Mouse (Mus musculus) right cerebral cortex, postnatal 25 days (tissue): ENCODE results near the gene Tubb4b.

ENCODE experiments used
- DNase-seq: peaks from one replicate; pipeline ENCODE4 v3.0.0; 2022

The Tubb4b gene

GRCm38 (mm10) chr2:25243342-25243741 is 18.8 kb upstream of the Tubb4b start:
- no peak for DNase-seq

- peak; percentile 67 for DNase-seq
Observed at GRCm38 (mm10) chr2:25242101-25242506, 17.6 kb upstream of the Tubb4b start, which contains the start of the genes Rnf208 and Cysrt1. Rnf208 (plus strand) TSS chr2:25242255. Cysrt1 (minus strand) TSS chr2:25242452.

GRCm38 (mm10) chr2:25241438-25241775 is 16.9 kb upstream of the Tubb4b start:
- no peak for DNase-seq

GRCm38 (mm10) chr2:25240723-25241437 is 16.4 kb upstream of the Tubb4b start:
- DNase-seq: peak; percentile 66

- DNase-seq: no peak
Observed at GRCm38 (mm10) chr2:25240310-25240709, 15.8 kb upstream of the Tubb4b start.

- DNase-seq: no peak
Observed at GRCm38 (mm10) chr2:25239766-25240165, 15.3 kb upstream of the Tubb4b start.

- DNase-seq: no peak
Observed at GRCm38 (mm10) chr2:25238106-25238505, 13.6 kb upstream of the Tubb4b start.

GRCm38 (mm10) chr2:25237522-25237921 is 13.0 kb upstream of the Tubb4b start:
- no peak for DNase-seq

- DNase-seq: no peak
Observed at GRCm38 (mm10) chr2:25236614-25237013, 12.1 kb upstream of the Tubb4b start, which contains the start of gene Rnf224. Rnf224 (minus strand) TSS chr2:25236787.

GRCm38 (mm10) chr2:25234551-25235220 is 10.2 kb upstream of the Tubb4b start:
- no peak for DNase-seq

- no peak for DNase-seq
Observed at GRCm38 (mm10) chr2:25234050-25234449, 9.5 kb upstream of the Tubb4b start, which contains the start of gene Slc34a3. Slc34a3 (minus strand) TSS chr2:25234364.

- no peak for DNase-seq
Observed at GRCm38 (mm10) chr2:25233421-25233820, 8.9 kb upstream of the Tubb4b start.

GRCm38 (mm10) chr2:25231038-25231437 is 6.5 kb upstream of the Tubb4b start:
- DNase-seq: no peak

- DNase-seq: no peak
Observed at GRCm38 (mm10) chr2:25230581-25230980, 6.1 kb upstream of the Tubb4b start.

GRCm38 (mm10) chr2:25229582-25229981 is 5.1 kb upstream of the Tubb4b start:
- DNase-seq: no peak

GRCm38 (mm10) chr2:25228995-25229530 is 4.6 kb upstream of the Tubb4b start:
- DNase-seq: no peak

GRCm38 (mm10) chr2:25228431-25228889 is 4.0 kb upstream of the Tubb4b start:
- DNase-seq: peak; percentile 83

- DNase-seq: no peak
Observed at GRCm38 (mm10) chr2:25227406-25227805, 2.9 kb upstream of the Tubb4b start.

GRCm38 (mm10) chr2:25226864-25227263 is 2.4 kb upstream of the Tubb4b start:
- peak; percentile 41 for DNase-seq

GRCm38 (mm10) chr2:25225811-25226379 is 1.4 kb upstream of the Tubb4b start:
- no peak for DNase-seq

GRCm38 (mm10) chr2:25224766-25225752 is 557 bp upstream of the Tubb4b start:
- DNase-seq: peak; percentile 99
